Mouse (Mus musculus) MEL (cell line): ENCODE measurements around the gene Cemip. TPM values are rescaled to one million over a fixed set of nuclear protein-coding genes. Genes with fewer than 3 reads are reported as not detected.

Experiments
- DNase-seq: peaks from one replicate; pipeline ENCODE4 v3.0.0; 2011; ENCODE audit warnings: low read depth, low spot score
- H3K27ac ChIP-seq: 2 replicates; pipeline ENCODE4 v1.5.1; 2012; ENCODE audit warnings: low read depth, mild to moderate bottlenecking, control low read depth, low read length, moderate library complexity; ENCODE audit not compliant: control insufficient read depth
- H3K27me3 ChIP-seq, 2 experiments: fragments of 150-350 bp in 1 of 2; sonication (generic) in 1 of 2; 2 replicates each; pipeline ENCODE4 v1.6.1; 2012; ENCODE audit warnings: low read length in 2 of 2, mild to moderate bottlenecking in 2 of 2, improper control_type of control experiment in 1 of 2, moderate library complexity in 1 of 2; ENCODE audit not compliant: insufficient read depth in 2 of 2, control insufficient read depth in 1 of 2
- H3K36me3 ChIP-seq, 2 experiments: 2 replicates each; pipeline ENCODE4 v1.6.1; 2012 to 2014; ENCODE audit warnings: low read length in 2 of 2, improper control_type of control experiment in 1 of 2, inconsistent platforms in 1 of 2, mild to moderate bottlenecking in 1 of 2; ENCODE audit not compliant: insufficient read depth in 2 of 2, control insufficient read depth in 1 of 2
- H3K4me1 ChIP-seq, 2 experiments: fragments of 150-350 bp in 1 of 2; sonication (generic) in 1 of 2; 2 replicates each; pipeline ENCODE4 v1.6.1; 2012; ENCODE audit warnings: low read length in 2 of 2, improper control_type of control experiment in 1 of 2, mild to moderate bottlenecking in 1 of 2; ENCODE audit not compliant: insufficient read depth in 2 of 2, control insufficient read depth in 1 of 2
- H3K4me3 ChIP-seq, 2 experiments: fragments of 150-350 bp in 1 of 2; sonication (generic) in 1 of 2; 2 replicates each; pipeline ENCODE4 v1.5.1; 2012; ENCODE audit warnings: low read depth in 2 of 2, low read length in 2 of 2, mild to moderate bottlenecking in 2 of 2, moderate library complexity in 2 of 2, control low read depth in 1 of 2, improper control_type of control experiment in 1 of 2; ENCODE audit not compliant: control insufficient read depth in 1 of 2, insufficient read depth in 1 of 2
- H3K79me2 ChIP-seq: 2 replicates; pipeline ENCODE4 v1.6.1; 2012; ENCODE audit warnings: mild to moderate bottlenecking, low read length, moderate library complexity; ENCODE audit not compliant: control insufficient read depth, poor library complexity, insufficient read depth
- H3K9ac ChIP-seq: 2 replicates; pipeline ENCODE4 v1.6.1; 2012; ENCODE audit warnings: low read depth, mild to moderate bottlenecking, control low read depth, low read length, moderate library complexity; ENCODE audit not compliant: control insufficient read depth, poor library complexity, severe bottlenecking
- H3K9me3 ChIP-seq: fragments of 150-350 bp; sonication (generic); replicated peaks from 2 replicates; pipeline ENCODE4 v1.6.1; 2012; ENCODE audit warnings: mild to moderate bottlenecking, low read length, improper control_type of control experiment, moderate library complexity; ENCODE audit not compliant: insufficient read depth
- BHLHE40 ChIP-seq: IDR thresholded peaks from 2 replicates; pipeline ENCODE4 v1.6.1; 2012; ENCODE audit warnings: low read depth, mild to moderate bottlenecking, inconsistent platforms, low read length, improper control_type of control experiment, borderline replicate concordance
- CHD1 ChIP-seq: IDR thresholded peaks from 2 replicates; pipeline ENCODE4 v1.6.1; 2012; ENCODE audit warnings: low read depth, mild to moderate bottlenecking, inconsistent platforms, low read length, improper control_type of control experiment
- E2F4 ChIP-seq: IDR thresholded peaks from 2 replicates; pipeline ENCODE4 v1.6.1; 2011; ENCODE audit warnings: low read depth, low read length, improper control_type of control experiment, borderline replicate concordance
- ELF1 ChIP-seq: IDR thresholded peaks from 2 replicates; pipeline ENCODE4 v1.6.1; 2014; ENCODE audit warnings: low read depth, mild to moderate bottlenecking, inconsistent platforms, low read length, improper control_type of control experiment, moderate library complexity
- GABPA ChIP-seq: IDR thresholded peaks from 2 replicates; pipeline ENCODE4 v1.6.1; 2012; ENCODE audit warnings: low read depth, mild to moderate bottlenecking, inconsistent platforms, low read length, improper control_type of control experiment, moderate library complexity
- HCFC1 ChIP-seq: IDR thresholded peaks from 2 replicates; pipeline ENCODE4 v1.6.1; 2012; ENCODE audit warnings: low read depth, mild to moderate bottlenecking, inconsistent platforms, low read length, improper control_type of control experiment, moderate library complexity
- JUND ChIP-seq: IDR thresholded peaks from 2 replicates; pipeline ENCODE4 v1.6.1; 2011; ENCODE audit warnings: low read depth, mild to moderate bottlenecking, improper control_type of control experiment, low read length
- MAFK ChIP-seq: IDR thresholded peaks from 2 replicates; pipeline ENCODE4 v1.6.1; 2011; ENCODE audit warnings: low read depth, mild to moderate bottlenecking, low read length, improper control_type of control experiment, borderline replicate concordance
- MYC ChIP-seq: IDR thresholded peaks from 2 replicates; pipeline ENCODE4 v1.6.1; 2011; ENCODE audit warnings: low read depth, mild to moderate bottlenecking, low read length, improper control_type of control experiment, moderate library complexity
- NELFE ChIP-seq: IDR thresholded peaks from 2 replicates; pipeline ENCODE4 v1.6.1; 2011; ENCODE audit warnings: low read depth, low read length, improper control_type of control experiment
- NRF1 ChIP-seq: IDR thresholded peaks from 2 replicates; pipeline ENCODE4 v1.6.1; 2014; ENCODE audit warnings: low read depth, mild to moderate bottlenecking, inconsistent platforms, low read length, improper control_type of control experiment, moderate library complexity; ENCODE audit not compliant: poor library complexity, insufficient read depth, severe bottlenecking
- POLR2AphosphoS2 ChIP-seq: IDR thresholded peaks from 2 replicates; pipeline ENCODE4 v1.6.1; 2011; ENCODE audit warnings: low read length, improper control_type of control experiment
- SIN3A ChIP-seq: IDR thresholded peaks from 2 replicates; pipeline ENCODE4 v1.6.1; 2012; ENCODE audit warnings: low read length, improper control_type of control experiment, inconsistent platforms
- TCF12 ChIP-seq: IDR thresholded peaks from 2 replicates; pipeline ENCODE4 v1.6.1; 2014; ENCODE audit warnings: low read depth, mild to moderate bottlenecking, inconsistent platforms, low read length, improper control_type of control experiment, moderate library complexity
- USF1 ChIP-seq: IDR thresholded peaks from 2 replicates; pipeline ENCODE4 v1.6.1; 2014; ENCODE audit warnings: low read depth, mild to moderate bottlenecking, inconsistent platforms, low read length, improper control_type of control experiment, moderate library complexity
- ZC3H11A ChIP-seq: IDR thresholded peaks from 2 replicates; pipeline ENCODE4 v1.6.1; 2012; ENCODE audit warnings: low read depth, mild to moderate bottlenecking, inconsistent platforms, low read length, improper control_type of control experiment
- ZMIZ1 ChIP-seq: IDR thresholded peaks from 2 replicates; pipeline ENCODE4 v1.6.1; 2012; ENCODE audit warnings: low read depth, mild to moderate bottlenecking, inconsistent platforms, low read length, improper control_type of control experiment, moderate library complexity
- ZNF384 ChIP-seq: IDR thresholded peaks from 2 replicates; pipeline ENCODE4 v1.6.1; 2012; ENCODE audit warnings: low read depth, mild to moderate bottlenecking, inconsistent platforms, low read length, improper control_type of control experiment
- polyA plus RNA-seq, 2 experiments: library from polyadenylated mRNA; stranded (reverse) in 1 of 2; unstranded in 1 of 2; fragments of >175 nt in 1 of 2; fragments of >200 nt in 1 of 2; gene quantifications; 2 replicates each; pipeline versions ENCODE4 v1.2.1 to v1.2.4; 2012; ENCODE audit warnings: low replicate concordance in 2 of 2, low read depth in 1 of 2; ENCODE audit not compliant: insufficient read length in 2 of 2, insufficient read depth in 1 of 2, missing spikeins in 1 of 2
- total RNA-seq: library from RNA; depleted of rRNA; stranded (reverse); fragments of 300-350 nt; gene quantifications from 2 replicates; pipeline ENCODE4 v1.2.3, GENCODE M21; 2012

Cemip gene
- total and polyA plus RNA-seq, 3 experiments = not detected

GRCm38 (mm10) chr7:84117543-84118122, 31.3 kb upstream of the Cemip start:
- H3K4me3 ChIP-seq = no peak overlapping the region
- no peak overlapping the region for H3K27ac ChIP-seq
- no peak overlapping the region for H3K9ac ChIP-seq
- H3K9me3 ChIP-seq = no peaks in the 10 kb centered on the region
- H3K27me3 ChIP-seq = no peaks in the 10 kb centered on the region
- peaks cover 34% of the 10 kb centered on the region for H3K79me2 ChIP-seq
- peaks cover 3 to 37% of the 10 kb centered on the region in 2 experiments for H3K36me3 ChIP-seq
- no peak for DNase-seq
- TF ChIP-seq NRF1 = no peak
- TF ChIP-seq BHLHE40 = no peak
- TF ChIP-seq MYC = no peak
- no peak for TF ChIP-seq ZMIZ1
- TF ChIP-seq MAFK = no peak
- peaks cover 22 to 27% of the 10 kb centered on the region in 2 experiments for H3K4me1 ChIP-seq

- peaks cover 3 to 30% of the 10 kb centered on the region in 2 experiments for H3K36me3 ChIP-seq
- no peak for DNase-seq
Measured at GRCm38 (mm10) chr7:84116621-84117542, 30.6 kb upstream of the Cemip start.

GRCm38 (mm10) chr7:84115385-84115784, 29.1 kb upstream of the Cemip start:
- H3K79me2 ChIP-seq = peaks cover 18% of the 10 kb centered on the region
- H3K4me1 ChIP-seq = peaks cover 4 to 15% of the 10 kb centered on the region in 2 experiments
- peaks cover 5 to 16% of the 10 kb centered on the region in 2 experiments for H3K36me3 ChIP-seq
- no peak overlapping the region for H3K27ac ChIP-seq
- H3K9me3 ChIP-seq = no peaks in the 10 kb centered on the region
- TF ChIP-seq MAFK (no peak), SIN3A (no peak), NELFE (no peak), POLR2AphosphoS2 (no peak), TCF12 (no peak), USF1 (no peak), MYC (no peak), ZC3H11A (no peak), CHD1 (no peak), BHLHE40 (no peak), GABPA (no peak), JUND (no peak)
- no peak for DNase-seq
- no peaks in the 10 kb centered on the region for H3K27me3 ChIP-seq
- no peak overlapping the region for H3K9ac ChIP-seq
- no peak overlapping the region for H3K4me3 ChIP-seq

More at GRCm38 (mm10) chr7:84116621-84117542, 30.6 kb upstream of the Cemip start:
- Histone ChIP-seq H3K79me2 (peaks cover 30% of the 10 kb centered on the region), H3K9me3 (no peaks in the 10 kb centered on the region), H3K9ac (no peak overlapping the region), H3K4me3 (no peak overlapping the region), H3K27ac (no peak overlapping the region), H3K4me1 (peaks cover 14 to 22% of the 10 kb centered on the region in 2 experiments), H3K27me3 (no peaks in the 10 kb centered on the region)
- TF ChIP-seq ELF1 (no peak), MAFK (peak; percentile 85), SIN3A (no peak), ZMIZ1 (no peak), E2F4 (no peak), GABPA (no peak), ZNF384 (no peak), HCFC1 (no peak), NRF1 (no peak)
